Mouse (Mus musculus) small intestine, adult 2 months (tissue): ENCODE measurements around the gene Dtx2.

ENCODE experiments used
- CTCF ChIP-seq: fragments of 200-500 bp; IDR thresholded peaks from 2 replicates; pipeline ENCODE4 v1.5.1; 2012; ENCODE audit warnings: low read depth, mild to moderate bottlenecking, control low read depth, inconsistent platforms, low read length, moderate library complexity, mixed read lengths; ENCODE audit not compliant: insufficient replicate concordance, insufficient read length; ENCODE audit errors: extremely low read depth
- POLR2A ChIP-seq: fragments of 200-500 bp; IDR thresholded peaks from 2 replicates; pipeline ENCODE4 v1.6.1; 2012; ENCODE audit warnings: low read depth, mild to moderate bottlenecking, control low read depth, inconsistent platforms, low read length, moderate library complexity

DNA sequence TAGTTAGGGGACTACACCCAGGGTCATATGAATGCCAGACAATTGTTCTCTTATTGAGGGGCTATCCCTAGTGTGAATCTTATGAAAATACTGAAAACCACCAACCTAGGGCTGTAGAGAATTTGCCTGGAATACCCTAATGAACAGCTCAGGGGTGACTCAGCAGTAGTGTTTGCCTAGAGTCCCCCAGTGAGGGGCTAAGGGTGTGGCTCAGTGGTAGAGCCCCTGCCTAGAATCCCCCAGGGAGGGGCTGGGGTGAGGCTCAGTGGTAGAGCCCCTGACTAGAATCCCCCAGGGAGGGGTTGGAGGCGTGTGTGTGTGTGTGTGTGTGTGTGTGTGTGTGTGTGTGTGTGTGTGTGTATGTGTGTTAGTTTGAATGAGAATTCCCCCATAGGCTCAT is 42.1 kb downstream of the Dtx2 start:
- TF ChIP-seq POLR2A (no peak), CTCF (no peak)
